Comparison of ENCODE assay signal across 8 mouse cellular contexts in genomic region chr6:148391286-148391685, GRCm38 (mm10). TPM values are rescaled to one million over a fixed set of nuclear protein-coding genes. Genes with fewer than 3 reads are reported as not detected.
DNase-seq lines count a peak whose midpoint lies in the region; ATAC-seq lines count a peak whose summit lies in the region.

No protein-coding gene starts in this region.

- no peaks in the 10 kb centered on the region for H3K27me3 ChIP-seq in hindbrain, embryonic 15.5 days
- no peaks in the 10 kb centered on the region for H3K27me3 ChIP-seq in limb, embryonic 15.5 days
- H3K27me3 ChIP-seq in liver, embryonic 11.5 days (replicated peaks; ENCODE audit: control insufficient read depth, insufficient read depth, low read length), result no peaks in the 10 kb centered on the region

- WGBS in hindbrain, embryonic 15.5 days, result 62% methylated on average over 7 of the region's 7 CpGs
- 65% methylated on average over 7 of the region's 7 CpGs for WGBS in limb, embryonic 15.5 days
- 79% methylated on average over 7 of the region's 7 CpGs for WGBS in liver, embryonic 11.5 days

- H3K27ac ChIP-seq in brown adipose tissue, adult 24 weeks (replicated peaks; ENCODE audit: low read depth, low read length), result peak overlapping the region; percentile 100
- H3K27ac ChIP-seq in hindbrain, embryonic 15.5 days (replicated peaks), result peak overlapping the region; percentile 73
- peak overlapping the region; percentile 62; the same call in 1 of the 2 replicates for H3K27ac ChIP-seq in limb, embryonic 15.5 days
- no peak overlapping the region for H3K27ac ChIP-seq in liver, embryonic 11.5 days (ENCODE audit: low read depth, low read length)

- peak; percentile 6 for DNase-seq in NIH3T3 (ENCODE audit: low read depth)
- no peak for DNase-seq in urinary bladder, postnatal 36 days (ENCODE audit: low spot score in 2 of 2)
- no peak for DNase-seq in liver, embryonic 11.5 days (ENCODE audit: low spot score)
- DNase-seq in left cerebral cortex, adult 18-20 months (ENCODE audit: low spot score in 2 of 2), result no peak
- no peak for DNase-seq in testis, postnatal 10 days (ENCODE audit: low spot score)

- H3K4me1 ChIP-seq in brown adipose tissue, adult 24 weeks (ENCODE audit: control insufficient read depth, insufficient read depth, insufficient read length, low read length), result peaks cover 18% of the 10 kb centered on the region
- peaks cover 32% of the 10 kb centered on the region for H3K4me1 ChIP-seq in hindbrain, embryonic 15.5 days (replicated peaks)
- H3K4me1 ChIP-seq in limb, embryonic 15.5 days, result peaks cover 15% of the 10 kb centered on the region
- H3K4me1 ChIP-seq in liver, embryonic 11.5 days (replicated peaks; ENCODE audit: control insufficient read depth, insufficient read depth, low read length), result no peaks in the 10 kb centered on the region

- H3K9me3 ChIP-seq in hindbrain, embryonic 15.5 days, result no peaks in the 10 kb centered on the region
- H3K9me3 ChIP-seq in limb, embryonic 15.5 days, result no peaks in the 10 kb centered on the region
- no peaks in the 10 kb centered on the region for H3K9me3 ChIP-seq in liver, embryonic 11.5 days (ENCODE audit: control insufficient read depth, low read length)

- H3K4me2 ChIP-seq in hindbrain, embryonic 15.5 days, result 0 out of 2 replicates have a peak overlapping the region, but pooled peaks have one; percentile 11
- H3K4me2 ChIP-seq in limb, embryonic 15.5 days, result no peak overlapping the region
- H3K4me2 ChIP-seq in liver, embryonic 11.5 days, result no peak overlapping the region

- H3K9ac ChIP-seq in hindbrain, embryonic 15.5 days, result no peak overlapping the region
- no peak overlapping the region for H3K9ac ChIP-seq in limb, embryonic 15.5 days
- no peak overlapping the region for H3K9ac ChIP-seq in liver, embryonic 11.5 days (ENCODE audit: low read depth, low read length)

- no peak for ATAC-seq in hindbrain, embryonic 15.5 days (ENCODE audit: low FRiP score, low read depth)
- no peak for ATAC-seq in limb, embryonic 15.5 days (ENCODE audit: insufficient number of reproducible peaks, low FRiP score, low TSS enrichment, low read depth)
- no peak for ATAC-seq in liver, embryonic 11.5 days (replicated peaks; ENCODE audit: low FRiP score)

- H3K4me3 ChIP-seq in brown adipose tissue, adult 24 weeks (ENCODE audit: insufficient read depth, low read depth, low read length), result peak overlapping the region; percentile 12; the same call in 1 of the 2 replicates
- H3K4me3 ChIP-seq in hindbrain, embryonic 15.5 days, result no peak overlapping the region
- H3K4me3 ChIP-seq in limb, embryonic 15.5 days, result no peak overlapping the region
- no peak overlapping the region for H3K4me3 ChIP-seq in liver, embryonic 11.5 days (ENCODE audit: low read depth, low read length)

- no peaks in the 10 kb centered on the region for H3K36me3 ChIP-seq in hindbrain, embryonic 15.5 days
- no peaks in the 10 kb centered on the region for H3K36me3 ChIP-seq in limb, embryonic 15.5 days
- no peaks in the 10 kb centered on the region for H3K36me3 ChIP-seq in liver, embryonic 11.5 days (ENCODE audit: control insufficient read depth, insufficient read depth, low read length)

RNA-seq across cellular contexts. Expression of gene Tmtc1, which starts 52.9 kb away (rescaled TPM):
- polyA plus RNA-seq in brown adipose tissue, adult 24 weeks (2012; ENCODE audit: insufficient read depth, insufficient read length, missing spikeins), result 1.9 and 2.4 TPM in 2 replicates
- polyA plus RNA-seq in hindbrain, embryonic 15.5 days (2015; fragmentation: Nextera tagmentation; extraction: Ambion mirVana), result 3.1 and 3.6 TPM in 2 replicates
- 1.1 and 1.3 TPM in 2 replicates for polyA plus RNA-seq in limb, embryonic 15.5 days (2015; fragmentation: Nextera tagmentation; extraction: Ambion mirVana)
- 0.47 and 0.58 TPM in 2 replicates for polyA plus RNA-seq in liver, embryonic 11.5 days (2014; fragmentation: Nextera tagmentation; extraction: Ambion mirVana)
- 10 to 100 TPM; 52.2 to 54.7 TPM for total RNA-seq in left cerebral cortex, adult 18-20 months (2021)
